Mouse (Mus musculus) 416B (cell line): ENCODE results near the gene Slc16a13.

Source experiments
- DNase-seq: peaks from one replicate; pipeline ENCODE4 v3.0.0; 2011; ENCODE audit warnings: low read depth

Gene Slc16a13

GRCm38 (mm10) chr11:70230239-70230727, 9.4 kb upstream of the Slc16a13 start:
- DNase-seq, result peak; percentile 83

GRCm38 (mm10) chr11:70229260-70230010, 8.6 kb upstream of the Slc16a13 start, which contains the start of gene Bcl6b:
Gene Bcl6b, minus strand, starts transcription at chr11:70229798.
- DNase-seq, result no peak

GRCm38 (mm10) chr11:70228828-70229227, 8.0 kb upstream of the Slc16a13 start:
- DNase-seq, result no peak

GRCm38 (mm10) chr11:70227661-70228245, 6.9 kb upstream of the Slc16a13 start:
- no peak for DNase-seq

- DNase-seq, result no peak
These were observed 6.3 kb upstream of the Slc16a13 start for GRCm38 (mm10) chr11:70227126-70227525.

GRCm38 (mm10) chr11:70226602-70226890, 5.7 kb upstream of the Slc16a13 start:
- DNase-seq, result no peak

- DNase-seq, result no peak
These were observed 5.1 kb upstream of the Slc16a13 start for GRCm38 (mm10) chr11:70225798-70226601.

GRCm38 (mm10) chr11:70223724-70224123, 2.9 kb upstream of the Slc16a13 start:
- peak; percentile 29 for DNase-seq

- DNase-seq, result peak; percentile 62
These were observed 988 bp upstream of the Slc16a13 start for GRCm38 (mm10) chr11:70221603-70222500.

GRCm38 (mm10) chr11:70220323-70220722, 541 bp downstream of the Slc16a13 start:
- DNase-seq, result no peak

GRCm38 (mm10) chr11:70219873-70220272, 991 bp downstream of the Slc16a13 start:
- no peak for DNase-seq

- no peak for DNase-seq
These were observed 2.0 kb downstream of the Slc16a13 start for GRCm38 (mm10) chr11:70218741-70219470.

- no peak for DNase-seq
These were observed 2.8 kb downstream of the Slc16a13 start for GRCm38 (mm10) chr11:70218039-70218438.

- no peak for DNase-seq
These were observed 4.8 kb downstream of the Slc16a13 start for GRCm38 (mm10) chr11:70216103-70216502.

- DNase-seq, result no peak
These were observed 5.6 kb downstream of the Slc16a13 start for GRCm38 (mm10) chr11:70215301-70215700.

GRCm38 (mm10) chr11:70214856-70215209, 6.0 kb downstream of the Slc16a13 start:
- DNase-seq, result no peak

GRCm38 (mm10) chr11:70214191-70214855, 6.5 kb downstream of the Slc16a13 start:
- DNase-seq, result no peak

GRCm38 (mm10) chr11:70213736-70214135, 7.1 kb downstream of the Slc16a13 start:
- no peak for DNase-seq

- DNase-seq, result peak; percentile 84
These were observed 8.0 kb downstream of the Slc16a13 start for GRCm38 (mm10) chr11:70212896-70213295.

- no peak for DNase-seq
These were observed 8.4 kb downstream of the Slc16a13 start, which contains the start of gene Slc16a11 for GRCm38 (mm10) chr11:70212423-70212822. Gene Slc16a11, plus strand, starts transcription at chr11:70212752.
